Mouse (Mus musculus): ENCODE data around the gene Ccser2. TPM values are rescaled to one million over a fixed set of nuclear protein-coding genes. Genes with fewer than 3 reads are reported as not detected.
A peak's percentile ranks its signal among the peaks of the same experiment; 100 is the strongest.

Ccser2 gene
- polyA plus RNA-seq, 1 experiment = 0.02 TPM

- H3K4me1 ChIP-seq (ENCODE audit: control insufficient read depth) = no peaks in the 10 kb centered on the region
- TF ChIP-seq GATA1 (IDR thresholded peaks at IDR 0.05; ENCODE audit: low read length) = no peak
- TF ChIP-seq TAL1 (IDR thresholded peaks at IDR 0.05; ENCODE audit: low read length) = no peak
- H3K9me3 ChIP-seq (ENCODE audit: control insufficient read depth, low read length) = no peaks in the 10 kb centered on the region
- H3K27me3 ChIP-seq (ENCODE audit: control insufficient read depth) = no peaks in the 10 kb centered on the region
- no peaks in the 10 kb centered on the region for H3K36me3 ChIP-seq (ENCODE audit: control insufficient read depth)
- no peak overlapping the region for H3K4me3 ChIP-seq (replicated peaks)
These were observed 11.9 kb downstream of the Ccser2 start for GRCm38 (mm10) chr14:36956717-36957116.

GRCm38 (mm10) chr14:36952687-36953426 lies 15.7 kb downstream of the Ccser2 start:
- Histone ChIP-seq H3K4me3 (replicated peaks) (no peak overlapping the region), H3K36me3 (ENCODE audit: control insufficient read depth) (no peaks in the 10 kb centered on the region), H3K27me3 (ENCODE audit: control insufficient read depth) (no peaks in the 10 kb centered on the region), H3K4me1 (ENCODE audit: control insufficient read depth) (no peaks in the 10 kb centered on the region), H3K9me3 (ENCODE audit: control insufficient read depth, low read length) (no peaks in the 10 kb centered on the region)
- TF ChIP-seq GATA1 (IDR thresholded peaks at IDR 0.05; ENCODE audit: low read length) = no peak
- TF ChIP-seq TAL1 (IDR thresholded peaks at IDR 0.05; ENCODE audit: low read length) = no peak

- H3K27me3 ChIP-seq (ENCODE audit: control insufficient read depth) = no peaks in the 10 kb centered on the region
- H3K4me3 ChIP-seq (replicated peaks) = no peak overlapping the region
- no peaks in the 10 kb centered on the region for H3K36me3 ChIP-seq (ENCODE audit: control insufficient read depth)
- H3K4me1 ChIP-seq (ENCODE audit: control insufficient read depth) = no peaks in the 10 kb centered on the region
- no peaks in the 10 kb centered on the region for H3K9me3 ChIP-seq (ENCODE audit: control insufficient read depth, low read length)
- TF ChIP-seq TAL1 (IDR thresholded peaks at IDR 0.05; ENCODE audit: low read length) (no peak), GATA1 (IDR thresholded peaks at IDR 0.05; ENCODE audit: low read length) (no peak)
These were observed 16.4 kb downstream of the Ccser2 start for GRCm38 (mm10) chr14:36952142-36952541.

- H3K9me3 ChIP-seq (ENCODE audit: control insufficient read depth, low read length) = no peaks in the 10 kb centered on the region
- TF ChIP-seq TAL1 (IDR thresholded peaks at IDR 0.05; ENCODE audit: low read length) (no peak), GATA1 (IDR thresholded peaks at IDR 0.05; ENCODE audit: low read length) (no peak)
- no peaks in the 10 kb centered on the region for H3K4me1 ChIP-seq (ENCODE audit: control insufficient read depth)
- no peaks in the 10 kb centered on the region for H3K27me3 ChIP-seq (ENCODE audit: control insufficient read depth)
- no peaks in the 10 kb centered on the region; the same call in 1 of the 2 replicates for H3K36me3 ChIP-seq (ENCODE audit: control insufficient read depth)
- no peak overlapping the region for H3K4me3 ChIP-seq (replicated peaks)
These were observed 25.9 kb downstream of the Ccser2 start for GRCm38 (mm10) chr14:36942716-36943115.

- Histone ChIP-seq H3K9me3 (ENCODE audit: control insufficient read depth, low read length) (no peaks in the 10 kb centered on the region), H3K4me3 (replicated peaks) (no peak overlapping the region), H3K27me3 (ENCODE audit: control insufficient read depth) (no peaks in the 10 kb centered on the region), H3K4me1 (ENCODE audit: control insufficient read depth) (no peaks in the 10 kb centered on the region), H3K36me3 (ENCODE audit: control insufficient read depth) (no peaks in the 10 kb centered on the region; the same call in 1 of the 2 replicates)
- TF ChIP-seq TAL1 (IDR thresholded peaks at IDR 0.05; ENCODE audit: low read length) (no peak), GATA1 (IDR thresholded peaks at IDR 0.05; ENCODE audit: low read length) (no peak)
These were observed 30.6 kb downstream of the Ccser2 start for GRCm38 (mm10) chr14:36937941-36938340.

- H3K9me3 ChIP-seq (ENCODE audit: control insufficient read depth, low read length) = no peaks in the 10 kb centered on the region
- H3K4me1 ChIP-seq (ENCODE audit: control insufficient read depth) = no peaks in the 10 kb centered on the region
- TF ChIP-seq TAL1 (IDR thresholded peaks at IDR 0.05; ENCODE audit: low read length) (no peak), GATA1 (IDR thresholded peaks at IDR 0.05; ENCODE audit: low read length) (peak; percentile 24; the same call in 1 of the 2 replicates)
- H3K36me3 ChIP-seq (ENCODE audit: control insufficient read depth) = no peaks in the 10 kb centered on the region; the same call in 1 of the 2 replicates
- H3K4me3 ChIP-seq (replicated peaks) = no peak overlapping the region
- H3K27me3 ChIP-seq (ENCODE audit: control insufficient read depth) = no peaks in the 10 kb centered on the region
These were observed 31.3 kb downstream of the Ccser2 start for GRCm38 (mm10) chr14:36937080-36937878.

GRCm38 (mm10) chr14:36932638-36933382 lies 35.8 kb downstream of the Ccser2 start:
- H3K9me3 ChIP-seq (ENCODE audit: control insufficient read depth, low read length) = no peaks in the 10 kb centered on the region
- TF ChIP-seq TAL1 (IDR thresholded peaks at IDR 0.05; ENCODE audit: low read length) = no peak
- TF ChIP-seq GATA1 (IDR thresholded peaks at IDR 0.05; ENCODE audit: low read length) = no peak
- no peaks in the 10 kb centered on the region for H3K27me3 ChIP-seq (ENCODE audit: control insufficient read depth)
- no peaks in the 10 kb centered on the region for H3K4me1 ChIP-seq (ENCODE audit: control insufficient read depth)
- H3K4me3 ChIP-seq (replicated peaks) = no peak overlapping the region
- H3K36me3 ChIP-seq (ENCODE audit: control insufficient read depth) = no peaks in the 10 kb centered on the region

- Histone ChIP-seq H3K4me3 (replicated peaks) (no peak overlapping the region), H3K9me3 (ENCODE audit: control insufficient read depth, low read length) (no peaks in the 10 kb centered on the region), H3K36me3 (ENCODE audit: control insufficient read depth) (no peaks in the 10 kb centered on the region), H3K4me1 (ENCODE audit: control insufficient read depth) (no peaks in the 10 kb centered on the region), H3K27me3 (ENCODE audit: control insufficient read depth) (no peaks in the 10 kb centered on the region)
- TF ChIP-seq TAL1 (IDR thresholded peaks at IDR 0.05; ENCODE audit: low read length) = no peak
- TF ChIP-seq GATA1 (IDR thresholded peaks at IDR 0.05; ENCODE audit: low read length) = no peak
These were observed 36.5 kb downstream of the Ccser2 start for GRCm38 (mm10) chr14:36932038-36932437.

- H3K4me1 ChIP-seq (ENCODE audit: control insufficient read depth) = no peaks in the 10 kb centered on the region
- no peak for TF ChIP-seq TAL1 (IDR thresholded peaks at IDR 0.05; ENCODE audit: low read length)
- TF ChIP-seq GATA1 (IDR thresholded peaks at IDR 0.05; ENCODE audit: low read length) = no peak
- H3K36me3 ChIP-seq (ENCODE audit: control insufficient read depth) = no peaks in the 10 kb centered on the region
- H3K9me3 ChIP-seq (ENCODE audit: control insufficient read depth, low read length) = no peaks in the 10 kb centered on the region
- no peak overlapping the region for H3K4me3 ChIP-seq (replicated peaks)
- H3K27me3 ChIP-seq (ENCODE audit: control insufficient read depth) = no peaks in the 10 kb centered on the region
These were observed 45.2 kb downstream of the Ccser2 start for GRCm38 (mm10) chr14:36923383-36923782.
